Mouse (Mus musculus) spleen, adult 12 weeks (tissue): Measurements from ENCODE around the gene H1foo.

Experiments
- DNase-seq: peaks from one replicate; pipeline ENCODE4 v3.0.0; 2022; ENCODE audit warnings: low spot score

H1foo gene

DNA sequence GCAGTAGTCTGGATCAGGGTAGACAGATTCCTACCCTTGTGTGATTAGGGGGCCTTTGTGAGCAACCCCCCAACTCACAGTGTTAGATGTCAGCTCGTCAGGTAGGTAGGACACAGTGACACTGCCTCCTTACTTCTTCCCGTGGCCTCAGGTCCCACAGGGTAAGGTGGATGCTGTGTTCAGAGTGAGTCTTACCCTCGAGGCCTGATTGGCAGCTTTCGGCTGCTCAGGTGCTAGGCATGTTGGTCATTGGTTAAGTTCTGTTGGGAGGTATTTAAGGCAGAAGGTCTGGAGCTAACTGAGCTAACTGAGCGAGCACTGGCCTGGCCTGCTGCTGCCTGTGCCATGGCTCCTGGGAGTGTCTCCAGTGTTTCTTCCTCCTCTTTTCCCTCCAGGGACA is at the start of gene H1foo:
TSS of gene H1foo (plus strand) at position 301 of the 400 bp plus-strand sequence.
- DNase-seq: no peak

DNA sequence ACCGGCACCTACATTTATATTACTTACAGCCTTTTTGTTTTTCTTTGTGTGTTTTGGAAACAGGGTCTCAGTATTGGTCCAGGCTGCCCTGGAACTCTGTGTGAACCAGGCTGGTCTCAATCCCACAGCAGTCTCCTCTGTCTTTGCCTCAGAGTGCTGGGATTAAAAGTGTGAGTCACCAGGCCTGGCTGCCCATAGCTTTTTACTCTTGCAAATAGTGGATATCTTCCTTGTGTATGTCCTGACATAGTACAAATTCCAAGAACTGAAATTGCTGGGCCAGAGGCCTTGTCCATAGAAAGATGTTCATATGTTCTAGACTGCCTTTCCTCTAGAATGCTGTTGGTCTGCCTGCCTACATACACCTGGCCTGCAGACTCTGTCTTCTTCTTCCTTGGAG is 48.4 kb upstream of the H1foo start:
- DNase-seq: no peak

DNA sequence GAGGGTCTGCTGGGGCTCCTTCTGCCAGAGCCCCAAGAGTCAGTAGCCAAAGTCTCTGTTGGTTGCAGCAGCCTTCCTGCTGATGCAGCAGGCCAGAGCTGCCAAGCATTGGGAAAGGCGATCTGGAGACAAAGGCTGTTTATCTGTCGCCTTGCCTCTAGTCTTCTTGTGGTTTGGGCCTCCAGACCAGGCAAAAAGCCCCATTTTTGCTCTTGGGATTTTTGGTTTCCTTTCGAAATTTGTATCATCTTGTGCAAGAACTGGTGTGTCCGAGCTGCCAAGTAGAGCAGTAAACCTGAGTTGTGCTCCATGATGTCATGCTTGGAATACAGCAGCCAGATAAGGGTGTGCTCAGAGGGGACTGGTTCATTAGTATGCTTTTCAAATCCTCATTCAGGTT is 47.6 kb upstream of the H1foo start:
- no peak for DNase-seq

GRCm38 (mm10) chr6:115897926-115898520 is 46.7 kb upstream of the H1foo start:
- DNase-seq: no peak

DNA sequence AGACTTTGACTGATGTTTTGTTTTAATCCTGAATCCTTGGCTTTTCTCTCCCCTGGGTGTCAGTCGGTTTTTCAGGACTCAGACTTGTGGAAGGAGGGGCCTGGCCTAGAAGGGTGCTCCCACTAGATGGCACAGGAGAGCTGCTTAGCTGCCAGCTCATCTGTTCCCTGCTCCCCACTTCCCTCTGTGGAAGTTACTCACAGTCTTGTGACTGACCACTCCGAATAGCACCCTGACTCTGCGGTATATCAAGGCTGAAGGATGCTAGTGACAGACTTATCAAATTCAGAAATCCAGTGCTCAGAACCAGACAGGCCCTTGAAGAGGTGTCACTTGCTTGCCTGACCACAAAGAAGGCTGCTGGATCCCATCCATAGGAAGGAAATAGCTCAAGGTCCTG is 43.7 kb upstream of the H1foo start:
- no peak for DNase-seq

DNA sequence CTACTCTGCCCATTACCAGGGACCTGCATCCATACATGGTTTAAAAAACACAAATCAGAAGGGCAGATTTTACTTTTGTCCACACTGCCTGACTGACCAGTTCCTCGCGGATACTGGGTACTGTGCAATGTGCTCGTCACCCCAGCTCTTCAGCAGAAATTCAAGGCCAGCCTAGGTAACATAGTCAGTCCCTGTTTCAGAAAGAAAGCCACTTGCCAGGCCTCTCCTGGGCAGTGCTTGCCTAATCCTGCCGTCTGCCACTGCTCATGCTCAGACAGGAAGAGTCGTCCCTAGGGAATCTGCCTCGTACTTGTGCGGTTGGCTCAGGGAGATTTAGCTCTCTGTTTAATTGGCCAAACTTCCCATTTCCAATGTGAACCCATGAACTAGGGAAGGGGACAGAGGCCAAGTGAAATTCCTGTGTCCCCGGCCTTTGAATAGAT is 43.2 kb upstream of the H1foo start:
- no peak for DNase-seq

GRCm38 (mm10) chr6:115902545-115902944 is 42.2 kb upstream of the H1foo start:
- DNase-seq: no peak

GRCm38 (mm10) chr6:115905568-115905967 is 39.2 kb upstream of the H1foo start:
- DNase-seq: no peak

GRCm38 (mm10) chr6:115906455-115906854 is 38.3 kb upstream of the H1foo start:
- DNase-seq: no peak

DNA sequence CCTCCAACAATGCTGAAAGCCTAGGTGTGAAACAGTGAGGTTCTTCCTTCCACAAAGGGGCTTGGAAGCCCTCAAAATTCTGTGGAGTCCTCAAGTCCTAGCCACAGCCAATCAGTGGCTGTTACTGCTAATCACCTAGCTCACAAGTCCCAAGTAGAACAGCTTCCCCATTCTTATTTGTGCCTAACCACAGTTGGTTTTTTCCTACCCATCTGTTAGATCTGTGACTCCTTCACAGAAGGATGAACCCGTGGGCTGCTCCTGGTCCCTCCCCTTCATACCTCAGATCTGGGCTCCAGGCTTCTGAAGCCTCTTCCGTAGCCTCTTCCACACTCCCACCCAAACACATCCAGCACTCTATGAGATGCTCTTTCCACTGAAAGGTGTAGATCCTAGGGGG is 37.9 kb upstream of the H1foo start:
- no peak for DNase-seq

- no peak for DNase-seq
These were observed 36.2 kb upstream of the H1foo start for GRCm38 (mm10) chr6:115908421-115908982.

DNA sequence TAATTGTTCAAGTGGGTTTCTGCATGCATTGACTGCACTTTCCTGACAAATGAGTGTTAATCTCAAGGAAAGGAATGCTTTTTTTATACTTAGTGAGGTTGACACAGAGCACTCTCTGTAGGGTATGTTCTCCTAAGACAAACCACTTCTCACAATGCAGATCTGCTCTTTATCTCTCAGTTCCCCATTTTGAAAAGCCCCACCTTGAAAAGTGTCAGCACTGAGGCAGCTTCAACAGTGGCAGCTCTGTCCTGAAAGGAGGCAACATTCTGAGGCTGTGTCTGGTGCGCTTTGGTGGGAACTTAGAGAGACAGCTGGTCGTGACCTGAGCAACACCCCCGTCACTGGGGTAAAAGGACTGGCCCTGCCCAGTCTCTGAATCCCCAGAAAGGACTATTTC is 35.7 kb upstream of the H1foo start:
- DNase-seq: no peak

DNA sequence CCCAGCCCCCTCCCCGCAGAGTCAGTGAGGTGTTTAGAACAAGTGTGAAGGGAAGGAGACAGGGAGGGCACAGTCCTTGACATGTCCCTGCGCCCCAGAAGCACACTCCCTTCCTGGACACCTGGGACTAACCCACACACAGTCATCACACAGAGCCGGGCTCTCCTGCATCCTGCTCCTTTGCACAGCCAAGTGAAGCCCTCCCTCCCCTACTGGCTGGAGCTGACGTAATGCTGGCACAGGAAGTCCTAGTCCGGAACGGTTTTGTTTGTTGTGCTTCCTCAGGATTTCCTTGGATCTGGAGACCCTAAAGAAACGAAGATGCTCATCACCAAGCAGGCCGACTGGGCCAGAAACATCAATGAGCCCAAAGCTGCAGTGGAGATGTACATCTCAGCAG is 34.8 kb upstream of the H1foo start:
- no peak for DNase-seq

DNA sequence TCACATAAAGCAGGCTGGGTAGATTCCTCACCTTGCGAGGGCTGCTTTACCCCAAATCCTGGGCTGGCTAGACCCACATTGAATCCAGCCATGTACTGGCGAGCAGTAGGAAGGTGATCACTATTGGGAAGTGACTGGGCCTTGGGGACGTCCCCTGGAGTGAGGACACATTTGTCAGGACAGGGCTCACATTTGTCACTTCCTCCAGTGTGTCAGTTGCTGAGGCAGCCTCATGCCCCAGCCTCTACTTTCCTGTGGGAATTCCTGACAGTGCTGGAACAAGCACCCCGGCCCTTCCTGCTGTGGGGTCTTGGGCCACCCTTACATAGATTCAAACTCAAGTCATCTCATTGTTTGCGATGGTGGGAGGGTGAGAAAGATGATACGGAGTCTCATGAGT is 33.0 kb upstream of the H1foo start:
- no peak for DNase-seq

DNA sequence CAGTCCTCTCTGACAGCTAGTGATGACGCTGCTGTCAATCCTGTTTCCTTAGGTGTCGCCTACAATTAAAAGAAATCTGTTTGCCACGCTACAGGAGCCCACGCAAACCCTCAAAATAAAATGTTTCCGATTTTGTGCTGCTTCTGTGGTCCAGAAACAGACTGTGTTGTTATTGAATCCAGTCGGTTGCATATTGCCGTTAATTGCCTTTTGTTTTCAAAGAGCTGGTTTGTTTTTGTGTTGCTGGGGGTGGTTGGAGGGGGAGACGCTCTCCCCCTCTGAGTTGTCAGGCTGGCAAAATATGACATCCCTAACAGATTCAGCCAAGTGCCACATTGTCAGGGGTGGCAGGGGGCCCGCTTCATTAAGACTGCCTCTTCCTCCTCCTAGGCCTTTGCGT is 31.3 kb upstream of the H1foo start:
- DNase-seq: no peak

DNA sequence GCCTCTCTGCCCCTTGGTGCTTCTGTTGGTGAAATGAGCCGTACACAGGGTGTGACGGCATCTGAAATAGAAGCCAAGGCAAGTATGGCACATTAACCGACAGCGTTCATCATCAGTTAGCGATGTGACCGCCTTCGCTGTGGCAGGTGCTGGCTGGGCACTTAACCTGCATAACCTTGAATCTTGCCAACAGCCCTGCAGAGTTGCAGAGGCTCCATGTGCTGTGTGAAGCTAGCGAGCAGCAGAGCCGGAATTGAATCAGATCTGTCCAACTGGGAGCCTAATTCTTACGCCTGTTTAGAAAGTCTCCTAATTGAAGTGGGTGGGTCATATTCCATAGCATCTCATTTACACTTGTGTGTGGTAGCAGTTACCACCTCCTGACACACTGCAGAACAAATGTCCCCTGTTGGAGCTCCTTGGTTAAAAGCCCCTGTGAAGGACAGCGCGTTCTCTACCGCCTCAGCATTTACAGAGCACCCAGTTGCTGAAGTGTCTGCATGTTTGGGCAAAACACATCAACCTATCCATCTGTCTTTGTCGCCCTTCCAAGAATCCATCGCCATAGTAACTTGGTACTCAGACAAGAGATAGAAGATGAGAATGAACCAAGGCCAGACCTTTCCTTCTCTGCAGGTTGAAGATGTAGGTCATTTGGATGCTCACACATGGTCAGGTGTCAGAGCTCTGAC is 30.1 kb upstream of the H1foo start:
- DNase-seq: no peak

GRCm38 (mm10) chr6:115915601-115916445 is 28.9 kb upstream of the H1foo start:
- no peak for DNase-seq

GRCm38 (mm10) chr6:115916611-115917010 is 28.1 kb upstream of the H1foo start:
- no peak for DNase-seq

DNA sequence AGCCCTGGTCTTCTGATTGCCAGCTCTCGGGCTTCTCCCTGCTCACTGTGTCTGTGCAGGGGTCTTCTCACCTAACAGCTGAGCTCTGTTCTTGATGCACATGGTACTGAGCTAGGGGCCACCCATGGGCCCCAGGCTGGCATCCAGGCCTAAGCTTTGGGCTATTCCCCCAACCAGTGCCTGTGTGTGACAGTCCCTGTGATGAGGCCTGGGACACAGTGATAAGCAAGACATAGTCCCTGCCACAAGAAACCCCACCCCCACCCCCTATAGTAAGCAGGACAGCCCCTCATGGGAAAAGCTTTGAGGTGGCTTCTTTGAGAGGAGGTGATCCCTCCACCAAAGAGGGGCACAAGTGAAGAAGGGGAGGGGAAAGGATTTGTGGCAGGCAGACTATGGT is 26.1 kb upstream of the H1foo start:
- no peak for DNase-seq

GRCm38 (mm10) chr6:115919876-115920275 is 24.9 kb upstream of the H1foo start:
- no peak for DNase-seq

DNA sequence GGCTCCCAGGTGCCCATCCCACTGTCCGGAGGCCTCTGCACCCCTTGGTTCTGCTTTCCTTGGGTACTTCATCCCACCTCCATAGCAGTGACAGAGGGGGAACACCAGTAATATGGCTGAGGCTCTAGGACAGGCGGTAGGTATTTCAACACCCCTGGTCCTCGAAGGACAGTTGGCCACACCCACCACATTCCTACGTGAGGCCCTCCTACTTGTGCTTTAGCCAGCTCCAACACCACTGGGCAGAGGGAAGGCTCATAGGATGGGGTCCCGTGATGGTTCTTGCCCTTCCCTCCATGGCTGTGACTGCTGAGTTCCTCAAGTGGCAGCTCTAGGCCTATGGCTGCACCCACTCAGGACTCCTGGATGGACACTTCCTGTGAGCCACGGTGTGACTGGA is 19.9 kb upstream of the H1foo start:
- no peak for DNase-seq

- no peak for DNase-seq
These were observed 18.3 kb upstream of the H1foo start for GRCm38 (mm10) chr6:115926416-115926815.
